Mouse (Mus musculus) embryonic facial prominence, embryonic 15.5 days (tissue): Measurements from ENCODE around the gene 1700037H04Rik. TPM values are rescaled to one million over a fixed set of nuclear protein-coding genes. Genes with fewer than 3 reads are reported as not detected.
A peak's percentile ranks its signal among the peaks of the same experiment; 100 is the strongest.

ENCODE experiments used
- ATAC-seq: fragments of 200-750 bp; cut with Nextera tagmentation; 2 replicates; pipeline ENCODE4 v1.8.0; 2017; ENCODE audit warnings: low read depth, moderate TSS enrichment; ENCODE audit not compliant: insufficient number of reproducible peaks, low FRiP score, low TSS enrichment
- H3K27ac ChIP-seq: fragments of 300-500 bp; sonication (generic); replicated peaks from 2 replicates; pipeline ENCODE4 v1.5.1; 2015; ENCODE audit warnings: mild to moderate bottlenecking, inconsistent platforms
- H3K27me3 ChIP-seq: fragments of 300-500 bp; sonication (generic); 2 replicates; pipeline ENCODE4 v1.6.1; 2015; ENCODE audit warnings: inconsistent platforms
- H3K36me3 ChIP-seq: fragments of 300-500 bp; sonication (generic); 2 replicates; pipeline ENCODE4 v1.6.1; 2015; ENCODE audit warnings: mild to moderate bottlenecking, inconsistent platforms
- H3K4me1 ChIP-seq: fragments of 300-500 bp; sonication (generic); 2 replicates; pipeline ENCODE4 v1.6.1; 2015; ENCODE audit warnings: inconsistent platforms
- H3K4me2 ChIP-seq: fragments of 300-500 bp; sonication (generic); replicated peaks from 2 replicates; pipeline ENCODE4 v1.6.1; 2015; ENCODE audit warnings: mild to moderate bottlenecking, inconsistent platforms
- H3K4me3 ChIP-seq: fragments of 300-500 bp; sonication (generic); replicated peaks from 2 replicates; pipeline ENCODE4 v1.5.1; 2015; ENCODE audit warnings: mild to moderate bottlenecking, inconsistent platforms
- H3K9ac ChIP-seq: fragments of 300-500 bp; sonication (generic); 2 replicates; pipeline ENCODE4 v1.6.1; 2015; ENCODE audit warnings: inconsistent platforms
- H3K9me3 ChIP-seq: fragments of 300-500 bp; sonication (generic); replicated peaks from 2 replicates; pipeline ENCODE4 v1.6.1; 2016; ENCODE audit warnings: inconsistent platforms
- WGBS: fragments of 180-500 bp; shearing (Covaris S2); methylation state at CpG from one replicate; pipeline ENCODE4 v1.1.7; 2015; 5-methylcytosine and 5-hydroxymethylcytosine counted together
- polyA plus RNA-seq: library from polyadenylated mRNA; unstranded; fragments of >200 nt; fragmentation: Nextera tagmentation; extraction: Ambion mirVana; gene quantifications from 2 replicates; pipeline ENCODE4 v1.2.1, GENCODE M21; 2015

Gene 1700037H04Rik
- polyA plus RNA-seq, 1 experiment from 2014 or later: 67.3 TPM

DNA sequence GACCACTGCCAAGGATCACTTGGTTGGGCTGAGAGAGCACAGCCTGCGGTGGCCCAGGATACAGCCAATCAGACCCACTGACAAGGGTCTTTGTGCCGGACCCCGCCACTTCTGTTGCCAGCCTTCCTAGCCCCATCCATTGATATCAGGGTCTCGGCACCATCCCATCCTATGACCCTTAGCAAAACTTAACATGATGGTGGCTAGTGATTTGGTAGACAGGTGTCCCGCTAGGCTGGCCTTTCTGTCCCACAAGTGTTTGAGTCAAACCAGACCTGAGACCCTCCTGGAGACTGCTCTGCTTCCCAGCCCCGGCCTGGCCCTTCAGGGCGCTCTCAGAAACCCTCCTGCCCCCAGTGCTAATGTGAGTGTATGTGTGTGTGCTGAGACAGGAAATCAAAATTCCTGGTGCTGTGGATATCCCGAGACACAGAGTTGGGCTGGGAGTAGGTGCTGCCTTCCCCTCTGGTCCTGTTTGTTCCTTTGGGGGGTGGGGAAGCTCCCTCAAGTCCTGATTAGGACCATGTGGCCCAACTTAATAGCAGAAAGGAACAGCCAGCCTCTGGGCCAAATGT lies 25.0 kb downstream of the 1700037H04Rik start:
- H3K4me3 ChIP-seq: no peak overlapping the region
- no peaks in the 10 kb centered on the region for H3K9me3 ChIP-seq
- H3K4me2 ChIP-seq: no peak overlapping the region
- no peaks in the 10 kb centered on the region for H3K4me1 ChIP-seq
- no peak overlapping the region for H3K27ac ChIP-seq
- H3K9ac ChIP-seq: no peak overlapping the region
- ATAC-seq: no peak
- 68% methylated on average over 8 of the region's 8 CpGs for WGBS
- H3K27me3 ChIP-seq: no peaks in the 10 kb centered on the region
- peaks cover 37% of the 10 kb centered on the region for H3K36me3 ChIP-seq

DNA sequence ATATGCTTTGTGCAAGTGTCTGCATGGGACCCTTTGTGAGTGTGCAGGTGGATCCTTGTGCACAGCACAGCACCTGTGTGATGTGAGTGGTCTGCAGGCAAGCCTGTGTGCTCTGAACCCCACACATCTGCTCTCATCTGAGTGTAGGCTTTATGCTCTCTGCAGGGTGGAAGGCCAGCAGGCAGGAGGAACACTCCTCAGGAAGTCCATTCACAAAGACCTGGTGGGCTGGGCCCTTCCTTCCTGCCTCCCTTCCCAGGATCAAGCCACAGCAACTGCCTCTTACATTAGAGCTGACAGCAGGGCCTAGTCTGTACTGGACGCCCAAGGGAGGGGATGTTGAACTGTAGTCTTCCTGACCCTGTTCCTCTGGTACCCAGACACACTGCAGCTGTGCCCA lies 25.5 kb downstream of the 1700037H04Rik start:
- Histone ChIP-seq H3K4me2 (no peak overlapping the region), H3K27ac (no peak overlapping the region; the same call in 1 of the 2 replicates), H3K9ac (no peak overlapping the region), H3K9me3 (no peaks in the 10 kb centered on the region), H3K36me3 (peaks cover 37% of the 10 kb centered on the region), H3K4me1 (no peaks in the 10 kb centered on the region), H3K4me3 (no peak overlapping the region), H3K27me3 (no peaks in the 10 kb centered on the region)
- ATAC-seq: peak; percentile 53; the same call in 1 of the 2 replicates
- WGBS: 71% methylated on average over 1 of the region's 1 CpGs

DNA sequence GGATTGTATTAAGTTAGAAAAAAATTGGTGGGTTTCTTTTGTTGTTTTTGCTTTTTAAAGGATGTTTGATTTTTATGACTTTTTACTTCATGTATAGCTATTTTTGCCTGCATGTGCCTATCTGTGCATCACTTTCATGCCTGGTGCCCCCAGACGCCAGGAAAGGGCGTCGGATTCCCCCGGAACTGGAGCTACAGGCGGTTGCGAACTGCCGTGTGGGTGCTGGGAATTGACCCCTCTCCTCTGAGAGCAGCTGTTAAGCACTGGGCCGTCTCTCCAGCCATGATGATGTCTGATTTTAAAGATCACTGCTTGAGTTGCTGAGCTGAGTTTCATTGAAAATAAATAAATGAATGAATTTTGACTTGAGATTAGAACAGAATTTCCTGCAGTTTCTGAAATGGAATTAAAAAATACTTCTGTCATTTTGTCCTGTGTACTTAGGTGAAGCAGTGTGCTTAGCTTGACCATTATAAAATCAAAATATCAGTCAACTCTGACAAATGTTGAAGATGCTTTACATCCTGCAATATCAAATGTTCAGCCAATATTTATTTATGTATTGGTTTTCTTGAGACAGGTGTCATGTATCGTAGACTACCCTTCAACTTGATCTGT lies 26.8 kb downstream of the 1700037H04Rik start, which contains the start of gene Gm11037:
TSS of gene Gm11037 (plus strand) at position 568 of the 618 bp plus-strand sequence.
- no peak within 1 kb of the TSS; the same call in 1 of the 2 replicates for H3K27ac ChIP-seq
- peaks cover 9% of the 10 kb centered on the region for H3K4me1 ChIP-seq
- H3K27me3 ChIP-seq: no peaks in the 10 kb centered on the region
- H3K4me2 ChIP-seq: no peak within 1 kb of the TSS
- no peak within 1 kb of the TSS for H3K4me3 ChIP-seq
- no peak within 1 kb of the TSS for H3K9ac ChIP-seq
- 63% methylated on average over 9 of the region's 9 CpGs for WGBS
- no peaks in the 10 kb centered on the region for H3K9me3 ChIP-seq
- ATAC-seq: no peak
- peaks cover 26% of the 10 kb centered on the region for H3K36me3 ChIP-seq

GRCm38 (mm10) chr2:131132111-131132888 lies 27.6 kb downstream of the 1700037H04Rik start:
- Histone ChIP-seq H3K36me3 (peaks cover 19% of the 10 kb centered on the region), H3K9ac (no peak overlapping the region), H3K4me3 (no peak overlapping the region), H3K4me2 (no peak overlapping the region), H3K9me3 (no peaks in the 10 kb centered on the region), H3K27me3 (no peaks in the 10 kb centered on the region), H3K27ac (no peak overlapping the region), H3K4me1 (peaks cover 17% of the 10 kb centered on the region)
- WGBS: 72% methylated on average over 10 of the region's 10 CpGs
- ATAC-seq: no peak

GRCm38 (mm10) chr2:131130849-131131248 lies 29.0 kb downstream of the 1700037H04Rik start:
- WGBS: 96% methylated on average over 2 of the region's 2 CpGs
- H3K4me1 ChIP-seq: peaks cover 30% of the 10 kb centered on the region
- H3K9me3 ChIP-seq: no peaks in the 10 kb centered on the region
- H3K4me3 ChIP-seq: no peak overlapping the region
- H3K36me3 ChIP-seq: peaks cover 11% of the 10 kb centered on the region
- ATAC-seq: no peak
- no peaks in the 10 kb centered on the region for H3K27me3 ChIP-seq
- H3K4me2 ChIP-seq: no peak overlapping the region
- no peak overlapping the region for H3K27ac ChIP-seq
- no peak overlapping the region for H3K9ac ChIP-seq

DNA sequence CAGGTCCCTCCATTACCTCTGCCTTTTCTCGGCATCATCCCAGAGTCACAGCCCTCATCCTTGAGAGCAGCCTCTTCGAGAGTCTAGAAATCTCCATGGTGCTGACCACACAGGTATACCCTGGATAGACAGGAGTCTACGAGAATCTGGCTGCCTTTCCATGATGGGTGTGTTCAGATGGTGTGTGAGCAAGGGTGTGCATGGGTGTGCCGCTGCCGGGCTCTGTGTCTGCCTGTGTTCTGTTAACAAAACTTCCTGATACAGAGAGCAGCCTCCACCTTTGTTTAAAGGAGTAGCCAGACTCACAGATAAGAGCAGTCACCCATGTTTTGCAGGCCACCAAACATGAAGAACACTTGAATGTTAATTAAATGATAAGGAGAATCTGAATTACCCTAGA lies 30.0 kb downstream of the 1700037H04Rik start:
- WGBS: 74% methylated on average over 5 of the region's 5 CpGs
- H3K4me3 ChIP-seq: no peak overlapping the region
- no peaks in the 10 kb centered on the region for H3K27me3 ChIP-seq
- no peaks in the 10 kb centered on the region for H3K9me3 ChIP-seq
- no peak overlapping the region for H3K4me2 ChIP-seq
- peaks cover 11% of the 10 kb centered on the region for H3K36me3 ChIP-seq
- H3K4me1 ChIP-seq: peaks cover 31% of the 10 kb centered on the region
- H3K27ac ChIP-seq: no peak overlapping the region
- no peak overlapping the region for H3K9ac ChIP-seq
- ATAC-seq: no peak

DNA sequence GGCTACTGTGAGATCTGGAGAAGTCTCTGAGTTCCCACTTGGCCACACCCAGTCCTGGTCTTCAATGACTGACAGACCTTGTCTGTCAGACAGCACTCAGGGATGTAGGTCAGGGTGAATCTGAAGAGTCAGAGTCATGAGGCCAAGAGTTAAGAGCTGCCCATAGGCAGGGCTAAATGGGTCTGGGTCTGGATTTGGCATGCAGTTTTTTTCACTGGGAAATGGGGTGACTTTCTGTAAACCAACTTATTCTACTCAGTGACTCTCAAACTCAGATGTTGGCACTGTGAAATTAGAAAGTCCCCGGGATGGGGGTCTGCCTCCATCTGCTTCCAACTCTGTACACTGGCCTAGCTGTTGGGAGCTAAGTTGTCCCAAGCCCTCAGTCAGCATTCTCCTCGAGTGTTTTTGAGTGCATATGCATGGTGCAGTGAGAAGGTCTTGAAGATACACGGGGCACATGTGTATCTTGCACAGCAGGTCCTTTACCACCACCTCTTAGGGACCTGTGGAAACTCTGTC lies 31.2 kb downstream of the 1700037H04Rik start:
- Histone ChIP-seq H3K9ac (no peak overlapping the region), H3K4me2 (peak overlapping the region; percentile 63), H3K9me3 (no peaks in the 10 kb centered on the region), H3K27ac (no peak overlapping the region), H3K4me3 (peak overlapping the region; percentile 68), H3K36me3 (peaks cover under 1% of the 10 kb centered on the region), H3K4me1 (peaks cover 31% of the 10 kb centered on the region), H3K27me3 (no peaks in the 10 kb centered on the region)
- ATAC-seq: no peak
- WGBS: 79% methylated on average over 3 of the region's 3 CpGs

DNA sequence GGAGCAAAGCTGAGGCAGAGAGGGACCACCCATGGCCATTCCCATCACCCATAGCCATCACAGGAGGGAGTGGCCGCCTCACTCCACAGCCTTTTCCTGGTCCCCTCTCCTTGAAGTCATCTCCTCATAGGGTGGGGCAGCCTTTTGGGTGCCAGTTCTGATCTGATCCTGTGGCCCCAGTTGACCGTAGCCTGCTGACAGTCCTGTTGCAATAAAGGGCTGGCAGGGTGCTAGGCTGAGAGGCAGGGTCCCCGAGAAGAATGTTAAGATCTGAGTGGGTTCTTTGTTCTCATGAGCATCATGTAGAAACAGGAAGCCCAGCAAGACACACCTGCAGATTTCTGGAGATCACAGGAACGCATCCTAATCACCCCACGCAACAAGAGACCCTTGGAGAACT lies 31.7 kb downstream of the 1700037H04Rik start:
- H3K4me1 ChIP-seq: peaks cover 31% of the 10 kb centered on the region
- H3K9ac ChIP-seq: no peak overlapping the region
- H3K4me3 ChIP-seq: peak overlapping the region; percentile 68
- no peak overlapping the region for H3K27ac ChIP-seq
- H3K4me2 ChIP-seq: peak overlapping the region; percentile 63
- ATAC-seq: no peak
- H3K36me3 ChIP-seq: no peaks in the 10 kb centered on the region
- 79% methylated on average over 5 of the region's 5 CpGs for WGBS
- H3K9me3 ChIP-seq: no peaks in the 10 kb centered on the region
- no peaks in the 10 kb centered on the region for H3K27me3 ChIP-seq

DNA sequence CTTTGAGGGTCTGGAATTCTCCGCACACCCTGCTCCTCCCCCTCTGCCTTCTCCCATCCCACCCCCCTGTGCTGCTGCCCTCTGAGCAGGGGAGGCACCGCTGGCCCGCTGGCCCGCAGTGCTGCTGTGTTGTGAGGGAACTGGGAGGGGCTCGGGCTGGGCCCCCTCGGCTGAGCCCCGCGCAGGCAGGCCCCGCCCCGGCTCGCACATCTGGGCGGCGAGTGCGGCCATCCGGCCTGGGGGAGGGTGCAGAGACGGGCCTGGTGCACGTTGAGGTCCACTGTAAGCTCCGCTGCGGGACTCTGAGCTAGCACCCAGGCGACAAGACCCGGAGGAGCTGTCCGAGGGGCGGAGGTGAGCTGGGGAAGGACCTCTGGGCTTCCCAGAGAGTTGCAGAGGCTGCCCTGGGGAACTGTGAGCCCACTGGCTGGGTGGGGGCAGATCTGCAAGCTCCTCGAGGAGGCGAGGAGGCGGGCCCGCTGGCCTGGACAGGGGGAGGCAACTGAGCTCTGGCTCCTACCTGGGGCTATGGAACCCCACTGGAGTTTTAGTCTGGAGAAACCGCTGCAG lies 32.6 kb downstream of the 1700037H04Rik start, which contains the start of gene Hspa12b:
TSS of gene Hspa12b (plus strand) at position 120 of the 570 bp plus-strand sequence.
- Histone ChIP-seq H3K27me3 (no peaks in the 10 kb centered on the region), H3K36me3 (no peaks in the 10 kb centered on the region), H3K4me2 (peak within 1 kb of the TSS; percentile 63), H3K9ac (peak within 1 kb of the TSS; percentile 69), H3K4me3 (peak within 1 kb of the TSS; percentile 68), H3K9me3 (no peaks in the 10 kb centered on the region), H3K4me1 (peaks cover 31% of the 10 kb centered on the region), H3K27ac (peak within 1 kb of the TSS; percentile 89)
- under 1% methylated on average over 28 of the region's 28 CpGs for WGBS
- ATAC-seq: peak; percentile 94

GRCm38 (mm10) chr2:131125964-131126815 lies 33.7 kb downstream of the 1700037H04Rik start:
- H3K4me2 ChIP-seq: peak overlapping the region; percentile 63; the same call in 1 of the 2 replicates
- peaks cover 31% of the 10 kb centered on the region for H3K4me1 ChIP-seq
- peak overlapping the region; percentile 68; the same call in 1 of the 2 replicates for H3K4me3 ChIP-seq
- H3K9ac ChIP-seq: no peak overlapping the region
- H3K27ac ChIP-seq: peak overlapping the region; percentile 89
- H3K9me3 ChIP-seq: no peaks in the 10 kb centered on the region
- WGBS: 53% methylated on average over 9 of the region's 9 CpGs
- H3K27me3 ChIP-seq: no peaks in the 10 kb centered on the region
- H3K36me3 ChIP-seq: no peaks in the 10 kb centered on the region
- ATAC-seq: no peak
